Mouse (Mus musculus): ENCODE results near the gene Hsp90ab1. TPM values are rescaled to one million over a fixed set of nuclear protein-coding genes. Genes with fewer than 3 reads are reported as not detected.

The Hsp90ab1 gene
- total and polyA plus RNA-seq, 2 experiments from 2014 or later, result 1,063 to 1,371 TPM

DNA sequence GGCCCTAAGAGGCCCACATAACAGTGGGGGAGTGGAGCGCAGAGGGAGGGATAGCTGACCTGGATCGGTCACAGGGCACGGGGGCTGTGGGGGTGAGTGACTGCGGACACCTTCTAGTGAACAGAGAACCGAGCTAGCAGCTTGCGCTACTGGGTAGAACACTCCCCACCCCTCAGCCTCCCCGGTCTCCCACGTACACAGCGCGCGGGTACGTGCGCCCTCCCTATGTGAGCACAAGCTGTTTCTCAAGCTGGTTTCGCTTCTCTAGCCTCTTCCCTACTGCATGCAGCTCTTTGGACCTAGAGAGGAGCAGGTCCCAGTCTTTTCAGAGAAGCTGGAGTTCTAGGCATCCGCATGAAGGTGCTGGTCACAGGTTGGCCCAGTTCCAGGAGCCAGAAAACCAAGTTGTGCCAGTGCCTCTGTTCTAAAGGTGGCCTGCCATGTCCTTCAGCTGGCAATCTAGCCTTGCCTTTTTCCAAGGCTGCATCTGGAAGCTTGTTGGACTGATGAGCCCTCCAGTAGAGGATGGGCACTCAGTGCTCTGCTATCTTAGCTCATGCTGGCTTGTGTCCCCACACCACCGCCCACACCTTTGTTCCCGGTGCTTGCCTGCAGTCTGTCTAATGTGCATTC lies 1.2 kb upstream of the Hsp90ab1 start:
- peak overlapping the region; percentile 97 for H3K27ac ChIP-seq (ENCODE audit: low read depth, low read length)
- peak overlapping the region; percentile 72 for H3K4me2 ChIP-seq (ENCODE audit: low read depth, low read length, poor library complexity, severe bottlenecking)
- no peaks in the 10 kb centered on the region for H3K27me3 ChIP-seq (ENCODE audit: insufficient read depth, low read length)
- H3K36me3 ChIP-seq (ENCODE audit: insufficient read depth, low read length), result peaks cover 22% of the 10 kb centered on the region
- H3K9me3 ChIP-seq (ENCODE audit: low read length), result no peaks in the 10 kb centered on the region
- WGBS, result under 1% methylated on average over 17 of the region's 17 CpGs
- ATAC-seq (ENCODE audit: low FRiP score), result peak; percentile 57
- H3K4me1 ChIP-seq (ENCODE audit: insufficient read depth, low read length), result peaks cover 7% of the 10 kb centered on the region
- DNase-seq (ENCODE audit: low spot score), result peak; percentile 77
- no peak for TF ChIP-seq CTCF (IDR thresholded peaks at IDR 0.05)
- H3K9ac ChIP-seq (replicated peaks; ENCODE audit: low read length, poor library complexity, severe bottlenecking), result peak overlapping the region; percentile 99
- H3K4me3 ChIP-seq (ENCODE audit: low read depth, low read length), result peak overlapping the region; percentile 100

DNA sequence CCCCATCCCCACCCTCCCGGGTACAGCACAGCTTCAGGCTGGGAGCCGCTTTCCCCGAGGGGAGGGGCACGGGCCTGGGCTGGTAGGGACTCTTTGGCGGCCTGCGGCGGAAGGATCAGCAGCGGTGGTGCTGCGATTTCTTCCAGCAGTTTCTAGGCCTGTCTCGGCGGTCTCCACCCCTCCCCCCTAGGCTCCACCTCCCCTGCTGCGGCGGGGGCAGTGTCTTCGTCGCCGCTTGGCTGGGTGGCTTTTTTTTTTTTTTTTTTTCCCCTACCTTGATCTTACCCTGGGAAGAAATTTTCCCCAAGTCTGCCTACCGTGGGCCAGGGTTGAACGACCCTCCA lies 681 bp upstream of the Hsp90ab1 start:
- ATAC-seq (ENCODE audit: low FRiP score) (peak; percentile 74), DNase-seq (ENCODE audit: low spot score) (peak; percentile 97)
- Histone ChIP-seq H3K4me1 (ENCODE audit: insufficient read depth, low read length) (peaks cover 7% of the 10 kb centered on the region), H3K4me2 (ENCODE audit: low read depth, low read length, poor library complexity, severe bottlenecking) (peak overlapping the region; percentile 72), H3K27me3 (ENCODE audit: insufficient read depth, low read length) (no peaks in the 10 kb centered on the region), H3K9me3 (ENCODE audit: low read length) (no peaks in the 10 kb centered on the region), H3K4me3 (ENCODE audit: low read depth, low read length) (peak overlapping the region; percentile 100), H3K27ac (ENCODE audit: low read depth, low read length) (peak overlapping the region; percentile 97), H3K36me3 (ENCODE audit: insufficient read depth, low read length) (peaks cover 27% of the 10 kb centered on the region), H3K9ac (replicated peaks; ENCODE audit: low read length, poor library complexity, severe bottlenecking) (peak overlapping the region; percentile 99)
- TF ChIP-seq CTCF (IDR thresholded peaks at IDR 0.05), result no peak
- 0% methylated on average over 18 of the region's 18 CpGs for WGBS

DNA sequence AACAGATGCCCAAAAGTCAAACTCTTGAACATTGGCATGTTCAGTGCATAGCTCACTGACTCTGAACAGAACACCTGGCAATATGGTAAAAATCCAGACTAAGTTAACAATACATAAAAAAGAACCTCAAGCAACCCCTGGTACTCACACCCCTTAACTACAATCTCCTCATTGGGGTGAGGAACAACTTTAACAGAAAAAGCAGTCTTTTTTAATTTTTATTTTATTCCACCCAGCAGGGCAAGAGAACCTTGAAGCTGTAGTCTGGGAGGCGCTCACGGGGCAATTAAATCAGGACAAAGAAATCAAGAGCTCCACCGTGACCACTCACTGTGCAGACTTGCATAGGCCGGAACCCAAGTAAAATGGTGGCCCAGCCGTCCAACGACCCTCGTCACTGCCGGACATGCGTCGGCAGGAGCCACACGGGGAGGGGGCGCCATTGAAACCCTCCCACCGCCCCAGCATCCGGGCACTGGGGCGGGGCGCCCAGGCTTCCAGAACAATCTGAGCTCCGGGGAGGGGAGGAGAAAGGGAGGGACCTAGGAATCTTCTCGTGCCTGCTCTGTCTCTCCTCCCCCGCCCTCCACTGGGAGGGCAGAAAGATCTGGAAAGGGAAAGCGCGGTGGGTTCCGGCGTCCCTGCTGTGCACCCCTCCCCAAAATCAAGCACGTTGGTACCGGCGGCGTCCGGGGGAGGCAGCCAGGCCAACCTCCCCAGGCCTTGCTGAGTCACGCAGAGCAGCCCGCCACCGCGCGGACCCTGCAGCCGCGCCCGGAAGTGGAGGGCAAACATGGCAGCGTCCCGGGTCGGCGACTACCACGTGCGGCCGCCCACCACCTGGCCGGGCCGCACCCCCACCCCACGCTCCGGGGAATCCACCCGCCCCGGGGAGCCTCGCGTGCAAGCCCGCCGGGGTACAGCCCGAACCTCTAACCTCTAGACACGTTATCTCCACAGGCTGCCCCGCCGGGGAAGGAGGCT lies 676 bp downstream of the Hsp90ab1 start:
- ATAC-seq (ENCODE audit: low FRiP score) (peak; percentile 60), DNase-seq (ENCODE audit: low spot score) (peak; percentile 95)
- H3K36me3 ChIP-seq (ENCODE audit: insufficient read depth, low read length), result peaks cover 40% of the 10 kb centered on the region
- H3K4me2 ChIP-seq (ENCODE audit: low read depth, low read length, poor library complexity, severe bottlenecking), result peak overlapping the region; percentile 72
- H3K4me3 ChIP-seq (ENCODE audit: low read depth, low read length), result peak overlapping the region; percentile 100
- TF ChIP-seq CTCF (IDR thresholded peaks at IDR 0.05), result no peak
- no peaks in the 10 kb centered on the region for H3K9me3 ChIP-seq (ENCODE audit: low read length)
- WGBS, result under 1% methylated on average over 51 of the region's 57 CpGs
- peak overlapping the region; percentile 99 for H3K9ac ChIP-seq (replicated peaks; ENCODE audit: low read length, poor library complexity, severe bottlenecking)
- no peaks in the 10 kb centered on the region for H3K27me3 ChIP-seq (ENCODE audit: insufficient read depth, low read length)
- H3K4me1 ChIP-seq (ENCODE audit: insufficient read depth, low read length), result peaks cover 7% of the 10 kb centered on the region
- H3K27ac ChIP-seq (ENCODE audit: low read depth, low read length), result peak overlapping the region; percentile 97

DNA sequence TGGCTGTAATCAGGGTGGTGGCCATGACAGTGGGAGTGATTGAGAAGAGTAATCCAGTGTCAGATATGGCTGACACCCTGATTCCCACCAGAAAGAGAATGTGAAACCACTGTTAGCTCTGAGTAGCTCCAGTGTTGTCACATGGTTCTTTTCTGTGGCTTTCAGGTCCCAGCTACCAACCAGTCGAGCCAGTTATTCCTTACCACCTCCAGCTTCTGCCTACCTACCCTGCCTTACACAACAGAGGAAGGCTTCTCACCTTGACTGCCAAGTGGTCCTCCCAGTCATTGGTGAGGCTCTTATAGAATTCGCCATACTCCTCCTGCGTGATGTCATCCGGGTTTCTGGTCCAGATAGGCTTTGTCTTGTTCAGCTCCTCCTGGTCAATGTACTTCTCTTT lies 3.1 kb downstream of the Hsp90ab1 start:
- 84% methylated on average over 4 of the region's 4 CpGs for WGBS
- no peak overlapping the region for H3K4me2 ChIP-seq (ENCODE audit: low read depth, low read length, poor library complexity, severe bottlenecking)
- no peaks in the 10 kb centered on the region for H3K27me3 ChIP-seq (ENCODE audit: insufficient read depth, low read length)
- TF ChIP-seq CTCF (IDR thresholded peaks at IDR 0.05), result no peak
- peaks cover 3% of the 10 kb centered on the region for H3K4me1 ChIP-seq (ENCODE audit: insufficient read depth, low read length)
- H3K9ac ChIP-seq (replicated peaks; ENCODE audit: low read length, poor library complexity, severe bottlenecking), result no peak overlapping the region; the same call in 1 of the 2 replicates
- no peaks in the 10 kb centered on the region for H3K9me3 ChIP-seq (ENCODE audit: low read length)
- H3K4me3 ChIP-seq (ENCODE audit: low read depth, low read length), result no peak overlapping the region
- DNase-seq (ENCODE audit: low spot score) (no peak), ATAC-seq (ENCODE audit: low FRiP score) (no peak)
- H3K36me3 ChIP-seq (ENCODE audit: insufficient read depth, low read length), result peaks cover 56% of the 10 kb centered on the region
- H3K27ac ChIP-seq (ENCODE audit: low read depth, low read length), result no peak overlapping the region

DNA sequence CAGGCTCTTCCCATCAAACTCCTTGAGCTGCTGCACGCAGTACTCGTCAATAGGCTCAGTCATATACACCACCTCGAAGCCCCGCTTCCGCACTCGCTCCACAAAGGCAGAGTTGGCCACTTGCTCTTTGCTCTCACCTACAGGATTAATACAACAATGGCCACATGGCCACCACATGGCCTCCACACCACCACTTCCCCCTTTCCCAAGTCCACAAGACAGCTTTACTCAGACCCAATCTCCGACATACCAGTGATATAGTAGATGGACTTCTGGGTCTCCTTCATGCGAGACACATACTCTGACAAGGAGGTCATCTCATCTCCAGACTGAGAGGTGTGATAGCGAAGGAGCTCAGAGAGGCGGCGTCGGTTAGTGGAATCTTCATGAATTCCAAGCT lies 4.1 kb downstream of the Hsp90ab1 start:
- no peak overlapping the region for H3K4me3 ChIP-seq (ENCODE audit: low read depth, low read length)
- no peaks in the 10 kb centered on the region for H3K9me3 ChIP-seq (ENCODE audit: low read length)
- DNase-seq (ENCODE audit: low spot score), result no peak
- 0 out of 2 replicates have a peak, but pooled peaks cover 6% of the 10 kb centered on the region for H3K4me1 ChIP-seq (ENCODE audit: insufficient read depth, low read length)
- WGBS, result 88% methylated on average over 12 of the region's 12 CpGs
- H3K9ac ChIP-seq (replicated peaks; ENCODE audit: low read length, poor library complexity, severe bottlenecking), result no peak overlapping the region
- ATAC-seq (ENCODE audit: low FRiP score), result no peak
- no peak overlapping the region for H3K27ac ChIP-seq (ENCODE audit: low read depth, low read length)
- no peak overlapping the region for H3K4me2 ChIP-seq (ENCODE audit: low read depth, low read length, poor library complexity, severe bottlenecking)
- peaks cover 56% of the 10 kb centered on the region for H3K36me3 ChIP-seq (ENCODE audit: insufficient read depth, low read length)
- H3K27me3 ChIP-seq (ENCODE audit: insufficient read depth, low read length), result no peaks in the 10 kb centered on the region
- TF ChIP-seq CTCF (IDR thresholded peaks at IDR 0.05), result no peak

DNA sequence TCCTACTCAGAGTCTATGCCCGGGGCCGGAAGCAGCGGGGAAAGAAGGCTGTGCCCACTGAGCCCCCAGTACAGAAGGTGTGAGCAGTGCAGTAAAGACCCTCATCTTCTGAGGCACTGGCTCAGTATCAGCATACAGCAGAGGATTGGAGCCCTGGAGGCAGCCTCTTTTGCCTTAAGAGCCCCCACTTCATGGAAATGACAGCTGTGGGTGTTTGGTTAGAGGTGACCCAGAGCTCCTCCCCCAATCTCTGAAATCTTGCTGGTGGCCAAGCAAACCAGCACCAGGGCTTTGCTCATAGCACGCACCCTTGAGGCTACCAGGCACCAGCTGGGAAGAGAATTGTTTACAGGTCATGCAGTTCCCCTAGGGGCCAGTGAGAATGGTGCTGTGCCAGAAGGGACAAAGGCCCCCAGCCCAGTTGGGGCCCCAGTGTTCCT lies 5.9 kb downstream of the Hsp90ab1 start:
- ATAC-seq (ENCODE audit: low FRiP score) (no peak), DNase-seq (ENCODE audit: low spot score) (no peak)
- Histone ChIP-seq H3K27me3 (ENCODE audit: insufficient read depth, low read length) (no peaks in the 10 kb centered on the region), H3K4me2 (ENCODE audit: low read depth, low read length, poor library complexity, severe bottlenecking) (no peak overlapping the region), H3K4me3 (ENCODE audit: low read depth, low read length) (no peak overlapping the region), H3K9ac (replicated peaks; ENCODE audit: low read length, poor library complexity, severe bottlenecking) (no peak overlapping the region), H3K9me3 (ENCODE audit: low read length) (no peaks in the 10 kb centered on the region), H3K27ac (ENCODE audit: low read depth, low read length) (no peak overlapping the region), H3K36me3 (ENCODE audit: insufficient read depth, low read length) (peaks cover 56% of the 10 kb centered on the region), H3K4me1 (ENCODE audit: insufficient read depth, low read length) (0 out of 2 replicates have a peak, but pooled peaks cover 6% of the 10 kb centered on the region)
- no peak for TF ChIP-seq CTCF (IDR thresholded peaks at IDR 0.05)
- 34% methylated on average over 4 of the region's 4 CpGs for WGBS

Measured in midbrain, postnatal 0 days (tissue).